Mouse (Mus musculus) urinary bladder, postnatal 36 days (tissue): Measurements from ENCODE around the gene Trap1.
"Not testable (repeated sequence)": the region's sequence is repeated elsewhere in the genome, so short reads cannot be mapped to it uniquely, and the experiment has no call there.

Source experiments
- DNase-seq, 2 experiments: peaks; one replicate each; pipeline ENCODE4 v3.0.0; 2022; ENCODE audit warnings: low spot score in 2 of 2, mixed read lengths in 1 of 2

The Trap1 gene

GRCm38 (mm10) chr16:4036807-4037206, 40.8 kb downstream of the Trap1 start, which contains the start of gene Dnase1:
TSS of gene Dnase1 (plus strand) at chr16:4036942.
- no peak for DNase-seq

GRCm38 (mm10) chr16:4035575-4035974, 42.1 kb downstream of the Trap1 start:
- DNase-seq: no peak

DNA sequence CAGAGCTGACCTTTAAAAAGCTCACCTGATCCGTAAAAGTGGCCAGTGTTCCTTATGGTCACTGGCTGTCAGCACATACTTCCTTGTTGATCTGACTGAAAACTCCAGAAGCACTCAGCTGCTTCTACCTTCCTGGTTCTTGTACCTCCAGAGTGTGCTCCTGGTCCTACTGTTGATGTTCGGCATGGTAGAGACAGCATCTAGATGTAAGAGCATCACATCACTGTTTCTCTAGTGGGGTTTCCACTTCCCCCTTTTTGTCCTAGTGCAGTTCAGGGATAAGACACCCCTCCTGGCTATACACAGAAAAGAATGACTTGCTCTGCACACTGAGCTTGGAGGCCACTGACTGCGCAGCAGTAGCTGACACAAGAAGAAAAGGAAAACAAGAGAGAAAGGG, 43.2 kb downstream of the Trap1 start:
- DNase-seq: no peak

- DNase-seq: no peak
Observed at GRCm38 (mm10) chr16:4033971-4034370, 43.7 kb downstream of the Trap1 start.

DNA sequence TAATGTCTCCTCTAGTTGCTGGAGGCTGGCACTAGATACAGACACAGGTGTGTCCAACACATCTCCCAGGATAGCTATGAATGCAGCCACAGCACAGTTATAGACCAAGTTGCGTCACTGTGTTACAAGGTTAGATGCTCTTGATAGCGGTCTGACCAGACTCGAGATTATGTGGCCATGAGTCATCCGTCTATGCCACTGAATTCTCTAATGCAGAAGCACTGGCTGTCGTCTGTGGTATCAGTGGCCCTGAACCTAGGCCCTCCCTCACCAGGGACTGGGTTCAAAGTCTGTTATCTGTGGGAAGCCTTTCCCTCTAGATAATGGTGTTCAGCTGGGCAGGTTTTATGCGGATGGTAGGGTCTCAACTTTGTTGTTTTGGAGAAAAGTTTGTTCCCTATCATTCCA, 45.3 kb downstream of the Trap1 start:
- peak in 1 of 2 experiments; percentile 10 for DNase-seq

DNA sequence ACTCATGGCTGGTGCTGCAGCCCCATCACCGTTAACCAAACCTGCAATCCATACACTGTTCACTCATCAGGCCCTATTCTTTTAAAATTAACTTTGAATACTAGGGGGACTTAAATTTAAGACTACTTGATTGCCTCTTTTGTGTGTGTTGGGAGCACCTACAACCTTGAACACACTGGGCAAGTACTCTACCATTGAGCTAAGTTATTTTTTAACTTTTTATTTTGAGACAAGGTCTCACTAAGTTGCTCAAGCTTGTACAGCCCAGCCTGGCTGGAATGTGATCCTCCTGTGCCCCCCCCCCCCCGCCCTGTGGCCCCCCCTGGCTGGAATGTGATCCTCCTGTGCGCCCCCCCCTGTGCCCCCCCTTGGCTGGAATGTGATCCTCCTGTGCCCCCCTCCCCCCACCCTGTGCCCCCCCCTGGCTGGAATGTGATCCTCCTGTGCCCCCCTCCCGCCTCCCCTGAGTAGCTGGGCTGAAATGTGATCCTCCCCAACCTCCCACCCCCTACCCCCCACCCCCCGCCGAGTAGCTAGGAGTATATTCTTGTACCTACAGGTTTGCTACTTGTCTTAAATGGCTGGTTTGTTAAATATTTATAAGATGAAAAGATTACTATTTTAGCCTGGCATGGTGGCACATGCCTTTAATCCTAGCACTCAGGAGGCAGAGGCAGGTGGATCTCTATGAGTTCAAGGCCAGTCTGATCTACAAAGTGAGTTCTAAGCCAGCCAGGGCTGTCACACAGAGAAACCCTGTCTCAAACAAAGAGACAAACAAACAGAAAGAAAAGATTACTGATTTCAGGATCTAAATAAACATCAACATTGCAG, 46.0 kb downstream of the Trap1 start:
- no peak for DNase-seq

GRCm38 (mm10) chr16:4030501-4030900, 47.1 kb downstream of the Trap1 start:
- DNase-seq: no peak

DNA sequence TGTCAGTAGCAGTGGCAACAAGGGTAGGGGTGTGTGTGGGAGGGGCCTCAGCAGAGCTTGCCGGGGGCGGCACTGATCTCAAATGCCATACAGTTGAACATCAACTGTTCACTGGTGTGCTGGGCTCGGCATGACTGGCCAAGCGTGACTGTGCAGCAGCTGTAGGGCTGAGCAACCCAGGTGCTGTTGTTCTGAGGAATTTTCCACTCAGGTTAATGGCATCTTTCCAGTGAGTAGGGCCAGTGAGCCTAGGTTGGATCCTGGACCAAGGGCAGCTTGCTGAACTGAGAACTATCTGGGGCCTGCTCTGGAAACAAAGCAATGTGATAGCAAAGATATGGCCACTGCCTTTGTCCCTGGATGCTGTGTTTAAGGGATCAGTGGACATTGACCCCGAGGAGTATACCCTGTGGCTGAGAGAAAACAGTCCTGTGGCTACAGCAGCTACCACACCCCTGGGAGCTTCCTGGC, 48.2 kb downstream of the Trap1 start:
- DNase-seq: no peak

DNA sequence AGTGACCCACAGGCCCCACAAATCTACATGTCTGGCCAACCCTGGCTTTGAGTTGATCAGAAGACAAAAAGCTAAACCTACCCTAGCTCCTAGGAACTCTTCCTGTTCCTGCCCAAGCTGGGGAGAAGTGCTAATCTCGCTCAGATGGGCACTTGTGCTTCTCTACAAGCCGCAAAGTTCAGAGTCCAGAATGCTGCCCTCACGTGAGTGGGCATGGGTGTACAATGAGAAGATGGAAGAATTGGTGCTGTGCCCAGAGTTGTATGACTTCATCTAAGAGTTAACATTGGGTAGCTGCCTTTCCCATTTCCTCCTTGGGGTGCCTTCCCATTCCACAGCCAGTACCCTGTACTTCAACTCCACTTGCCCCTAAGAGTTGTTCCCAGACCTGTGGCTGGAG, 50.4 kb downstream of the Trap1 start:
- no peak for DNase-seq

GRCm38 (mm10) chr16:4026672-4027071, 51.0 kb downstream of the Trap1 start:
- DNase-seq: no peak

DNA sequence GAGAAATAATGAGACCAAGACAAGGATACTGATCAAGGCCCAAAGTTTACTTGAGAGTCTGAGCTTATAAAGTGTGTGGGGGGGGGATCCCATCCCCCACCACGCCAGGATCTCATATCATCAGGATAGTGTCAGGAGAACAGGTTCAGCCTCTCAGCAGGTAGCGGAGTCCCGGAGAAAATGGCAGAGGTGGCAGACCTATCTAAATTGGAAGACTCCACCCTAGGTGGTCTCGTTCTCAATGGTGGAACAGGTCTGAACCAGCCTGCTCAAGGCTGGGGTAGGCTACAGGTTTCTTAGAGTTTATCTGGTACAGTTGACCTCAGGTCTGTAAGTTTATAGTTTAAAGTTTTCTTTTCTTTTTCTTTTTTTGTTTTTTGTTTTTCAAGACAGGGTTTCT, 54.9 kb downstream of the Trap1 start:
- DNase-seq: no peak

GRCm38 (mm10) chr16:4021241-4021640, 56.4 kb downstream of the Trap1 start:
- no peak for DNase-seq

GRCm38 (mm10) chr16:4017466-4017865, 60.2 kb downstream of the Trap1 start:
- not testable (repeated sequence) for DNase-seq

GRCm38 (mm10) chr16:4016786-4017185, 60.8 kb downstream of the Trap1 start:
- not testable (repeated sequence) for DNase-seq

- DNase-seq: no peak
Observed at GRCm38 (mm10) chr16:4014040-4014668, 63.5 kb downstream of the Trap1 start.

DNA sequence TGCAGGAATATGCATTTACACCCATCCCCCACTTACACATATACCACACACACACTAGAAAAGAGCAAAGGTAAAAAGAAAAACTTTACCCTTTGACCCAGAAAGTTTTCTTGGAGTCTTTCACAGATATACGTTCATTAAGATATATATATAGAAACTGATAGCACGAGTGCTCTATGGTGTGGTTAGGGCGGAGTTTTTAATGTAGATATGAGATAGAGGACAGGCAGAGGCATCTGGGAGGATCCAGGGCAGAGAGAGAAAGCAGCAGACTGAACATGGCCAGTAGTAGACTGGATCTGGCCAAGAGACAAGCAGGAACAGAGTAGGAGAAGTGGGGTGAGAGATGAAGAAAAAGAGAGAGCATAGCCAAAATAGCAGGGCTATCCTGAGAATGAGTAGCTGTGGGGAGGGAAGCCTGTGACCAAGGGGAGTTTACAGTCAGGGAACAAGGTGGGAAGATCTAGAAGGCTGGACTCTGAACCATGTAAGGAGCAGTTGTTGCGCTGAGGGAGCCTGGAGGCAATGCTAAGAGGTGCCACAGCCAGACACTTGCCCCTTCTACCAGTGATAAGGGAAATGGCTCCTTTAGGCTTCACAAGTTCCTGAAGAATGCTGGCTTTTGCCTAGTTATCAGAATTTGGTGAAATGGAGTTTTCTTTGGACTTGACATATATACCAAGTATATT, 64.6 kb downstream of the Trap1 start:
- no peak for DNase-seq

DNA sequence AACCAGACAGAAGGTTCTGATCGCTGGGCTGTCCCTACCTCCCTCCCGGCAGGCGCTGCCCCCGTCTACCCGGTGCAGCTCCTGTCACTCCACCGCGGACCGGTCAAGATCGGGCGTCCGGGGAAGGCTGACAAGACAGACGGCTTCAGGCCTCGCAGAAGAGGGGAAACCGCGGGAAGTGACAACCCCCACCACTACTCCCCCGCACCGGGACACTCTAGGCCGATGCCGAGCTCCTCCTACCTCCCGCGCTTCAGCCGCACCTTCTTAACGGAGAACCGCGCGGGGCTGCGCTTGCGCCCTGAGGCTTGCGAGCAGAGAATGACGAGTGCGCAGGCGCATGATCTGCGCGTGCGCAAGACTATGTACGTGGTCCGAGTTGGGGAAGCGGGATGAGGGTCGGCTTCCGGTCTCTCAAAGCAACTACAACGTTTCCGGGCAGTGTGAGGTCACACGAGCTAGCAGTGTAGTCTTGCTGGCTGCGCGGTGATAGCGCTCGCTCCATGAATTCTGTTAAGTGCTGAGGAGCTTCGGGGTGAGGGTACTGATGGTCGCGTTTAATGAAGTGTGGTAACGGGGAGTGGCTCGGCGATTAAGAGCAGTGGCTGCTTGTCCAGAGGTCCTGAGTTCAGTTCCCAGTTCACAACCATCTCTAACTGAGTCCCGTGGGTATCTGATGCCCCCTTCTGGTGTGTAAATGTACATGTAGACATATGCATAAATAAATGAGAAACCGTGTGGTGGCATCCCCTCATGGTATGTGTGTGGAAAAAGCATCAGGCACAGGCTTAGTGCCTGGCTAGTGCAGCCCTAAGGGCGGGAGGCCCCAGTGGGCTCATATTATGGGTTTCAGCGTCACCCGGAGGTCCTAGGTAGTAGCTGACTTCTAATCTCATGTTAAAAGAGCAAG, 73.9 kb downstream of the Trap1 start, which contains the start of gene Slx4:
TSS of gene Slx4 (minus strand) at position 282 of the 910 bp plus-strand sequence.
- peak; percentile 89 to 93 for DNase-seq
